Mouse (Mus musculus): ENCODE measurements at regions not wholly inside any gene's neighbourhood (a gene's known extent, or its start where the extent isn't known, plus 50 kb on each side); places are given as distances from the start of the nearest gene placed in this dataset.

DNA sequence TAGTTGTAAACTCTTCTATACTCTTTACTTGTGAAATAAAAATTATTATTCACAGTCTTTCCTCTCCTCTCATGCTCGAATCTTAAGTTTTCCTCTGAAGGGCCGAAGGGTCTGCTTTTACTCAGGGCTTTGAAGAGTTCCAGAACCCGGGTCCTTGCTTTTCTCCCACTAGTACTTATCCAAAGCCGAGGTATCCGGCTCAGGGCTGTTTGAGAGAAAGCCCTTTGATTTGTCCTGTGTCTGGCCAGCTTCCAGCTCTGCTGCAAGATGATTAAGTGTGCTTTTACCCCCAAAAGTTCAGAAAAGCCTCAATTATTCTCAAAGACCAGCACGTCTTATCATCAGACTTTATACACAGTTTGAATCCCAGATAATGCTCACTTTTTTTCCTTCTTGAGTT is 88.7 kb upstream of the Tcf21 start:
- Histone ChIP-seq H3K4me3 (no peak overlapping the region), H3K9ac (no peak overlapping the region), H3K36me3 (no peaks in the 10 kb centered on the region), H3K9me3 (no peaks in the 10 kb centered on the region), H3K27ac (no peak overlapping the region), H3K4me1 (no peaks in the 10 kb centered on the region), H3K4me2 (replicated peaks) (no peak overlapping the region), H3K27me3 (replicated peaks) (no peaks in the 10 kb centered on the region)
- WGBS: 85% methylated on average over 6 of the region's 6 CpGs
- ATAC-seq (ENCODE audit: low FRiP score, low read depth): no peak

GRCm38 (mm10) chr10:22905281-22905680 is 85.3 kb upstream of the Tcf21 start:
- WGBS: 89% methylated on average over 2 of the region's 2 CpGs
- no peak overlapping the region for H3K9ac ChIP-seq
- no peak overlapping the region for H3K4me3 ChIP-seq
- H3K27ac ChIP-seq: no peak overlapping the region
- no peaks in the 10 kb centered on the region for H3K27me3 ChIP-seq (replicated peaks)
- no peaks in the 10 kb centered on the region for H3K36me3 ChIP-seq
- H3K4me1 ChIP-seq: no peaks in the 10 kb centered on the region
- no peaks in the 10 kb centered on the region for H3K9me3 ChIP-seq
- ATAC-seq (ENCODE audit: low FRiP score, low read depth): no peak
- H3K4me2 ChIP-seq (replicated peaks): no peak overlapping the region

DNA sequence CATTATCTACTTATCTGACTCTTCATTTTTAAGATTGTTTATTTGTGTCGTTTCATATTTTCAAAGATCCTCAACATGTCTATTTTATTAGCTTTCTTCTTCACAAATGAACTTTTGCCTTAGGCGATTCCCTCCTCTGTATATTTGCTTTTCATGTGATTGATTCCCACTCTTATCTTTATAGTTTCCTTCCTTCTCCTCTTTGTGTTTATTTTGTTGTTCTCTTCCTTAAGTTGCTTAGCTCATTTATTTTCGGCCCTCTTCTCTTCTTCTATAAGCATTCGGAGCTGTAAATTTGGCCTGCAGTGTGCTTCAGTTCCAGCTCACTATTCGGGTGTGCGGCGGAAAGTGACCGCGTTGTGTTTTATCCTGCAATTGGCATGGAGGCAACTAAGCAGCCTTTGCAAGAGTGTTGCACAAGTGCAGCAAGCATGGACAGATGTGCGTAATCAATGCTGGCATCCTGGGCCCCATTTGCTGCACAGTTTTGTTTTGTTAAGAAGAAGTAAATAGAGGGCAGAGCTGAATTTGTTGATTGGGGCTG is 73.5 kb upstream of the Tcf21 start:
- H3K4me2 ChIP-seq (replicated peaks): no peak overlapping the region
- 82% methylated on average over 10 of the region's 10 CpGs for WGBS
- no peak overlapping the region for H3K4me3 ChIP-seq
- no peak for ATAC-seq (ENCODE audit: low FRiP score, low read depth)
- no peaks in the 10 kb centered on the region for H3K27me3 ChIP-seq (replicated peaks)
- no peaks in the 10 kb centered on the region for H3K36me3 ChIP-seq
- H3K9me3 ChIP-seq: no peaks in the 10 kb centered on the region
- H3K4me1 ChIP-seq: no peaks in the 10 kb centered on the region
- no peak overlapping the region for H3K27ac ChIP-seq
- H3K9ac ChIP-seq: no peak overlapping the region

DNA sequence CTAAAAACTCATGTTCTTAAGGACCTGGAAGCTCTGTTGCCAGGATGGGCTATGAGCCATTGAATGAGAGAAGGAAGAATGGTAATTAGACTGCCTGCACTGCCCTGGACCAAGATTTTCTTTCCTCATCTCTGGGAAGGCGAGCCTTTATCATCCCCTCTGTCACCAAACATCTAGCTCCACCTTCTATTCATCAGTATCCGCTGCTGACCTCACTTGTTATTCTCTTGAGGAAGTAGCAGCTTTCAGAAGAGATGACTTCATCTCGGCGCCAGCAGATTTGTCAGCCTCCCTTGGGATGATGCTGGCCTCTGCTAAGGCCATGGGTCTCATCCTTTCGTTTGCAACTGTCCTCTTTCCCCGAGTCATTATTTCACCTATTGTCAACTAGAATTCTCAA is 67.5 kb upstream of the Tcf21 start:
- Histone ChIP-seq H3K4me1 (no peaks in the 10 kb centered on the region), H3K27me3 (replicated peaks) (no peaks in the 10 kb centered on the region), H3K4me2 (replicated peaks) (no peak overlapping the region), H3K27ac (no peak overlapping the region), H3K4me3 (no peak overlapping the region), H3K36me3 (no peaks in the 10 kb centered on the region), H3K9ac (no peak overlapping the region), H3K9me3 (no peaks in the 10 kb centered on the region)
- 78% methylated on average over 6 of the region's 6 CpGs for WGBS
- ATAC-seq (ENCODE audit: low FRiP score, low read depth): no peak

- no peak for ATAC-seq (ENCODE audit: low FRiP score, low read depth)
- H3K9ac ChIP-seq: no peak overlapping the region
- H3K4me2 ChIP-seq (replicated peaks): no peak overlapping the region
- no peaks in the 10 kb centered on the region for H3K9me3 ChIP-seq
- H3K27ac ChIP-seq: no peak overlapping the region
- H3K36me3 ChIP-seq: no peaks in the 10 kb centered on the region
- H3K4me1 ChIP-seq: no peaks in the 10 kb centered on the region
- no peaks in the 10 kb centered on the region for H3K27me3 ChIP-seq (replicated peaks)
- WGBS: 32% methylated on average over 4 of the region's 4 CpGs
- no peak overlapping the region for H3K4me3 ChIP-seq
Observed at GRCm38 (mm10) chr10:22879714-22880113, 59.7 kb upstream of the Tcf21 start.

GRCm38 (mm10) chr10:22877536-22878130 is 57.7 kb upstream of the Tcf21 start:
- no peaks in the 10 kb centered on the region for H3K4me1 ChIP-seq
- H3K9ac ChIP-seq: no peak overlapping the region
- H3K4me3 ChIP-seq: no peak overlapping the region
- ATAC-seq (ENCODE audit: low FRiP score, low read depth): no peak
- no peaks in the 10 kb centered on the region for H3K36me3 ChIP-seq
- no peaks in the 10 kb centered on the region for H3K27me3 ChIP-seq (replicated peaks)
- H3K27ac ChIP-seq: no peak overlapping the region
- no peak overlapping the region for H3K4me2 ChIP-seq (replicated peaks)
- WGBS: 85% methylated on average over 5 of the region's 5 CpGs
- H3K9me3 ChIP-seq: no peaks in the 10 kb centered on the region

DNA sequence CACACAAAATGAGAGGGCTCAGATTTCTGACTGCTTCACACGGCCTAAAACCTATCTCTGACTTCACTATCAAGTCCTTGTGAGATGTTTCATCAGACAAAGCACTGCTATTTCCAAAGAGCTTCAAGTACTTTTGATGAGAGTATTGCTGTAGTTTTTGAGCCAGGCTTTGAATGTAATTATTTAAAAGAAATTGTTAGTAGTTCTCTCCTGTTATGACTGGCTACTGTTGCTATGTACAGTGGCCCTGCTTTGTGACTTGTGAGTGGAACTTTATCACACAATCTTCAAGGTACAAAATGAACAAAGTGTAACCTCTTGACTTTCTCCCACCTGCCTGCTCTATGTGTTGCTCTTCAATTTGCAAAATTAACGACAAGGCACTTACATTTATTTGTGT is 57.1 kb upstream of the Tcf21 start:
- H3K4me1 ChIP-seq: no peaks in the 10 kb centered on the region
- WGBS: 73% methylated on average over 2 of the region's 2 CpGs
- H3K4me3 ChIP-seq: no peak overlapping the region
- H3K9ac ChIP-seq: no peak overlapping the region
- H3K27ac ChIP-seq: no peak overlapping the region
- no peaks in the 10 kb centered on the region for H3K36me3 ChIP-seq
- no peaks in the 10 kb centered on the region for H3K9me3 ChIP-seq
- no peak overlapping the region for H3K4me2 ChIP-seq (replicated peaks)
- no peak for ATAC-seq (ENCODE audit: low FRiP score, low read depth)
- H3K27me3 ChIP-seq (replicated peaks): no peaks in the 10 kb centered on the region

GRCm38 (mm10) chr10:22875675-22876074 is 55.7 kb upstream of the Tcf21 start:
- Histone ChIP-seq H3K4me2 (replicated peaks) (no peak overlapping the region), H3K9me3 (no peaks in the 10 kb centered on the region), H3K36me3 (no peaks in the 10 kb centered on the region), H3K27ac (no peak overlapping the region), H3K4me3 (no peak overlapping the region), H3K4me1 (no peaks in the 10 kb centered on the region), H3K27me3 (replicated peaks) (no peaks in the 10 kb centered on the region), H3K9ac (no peak overlapping the region)
- WGBS: 84% methylated on average over 5 of the region's 5 CpGs
- ATAC-seq (ENCODE audit: low FRiP score, low read depth): no peak

- 86% methylated on average over 4 of the region's 4 CpGs for WGBS
- no peak for ATAC-seq (ENCODE audit: low FRiP score, low read depth)
- H3K4me1 ChIP-seq: no peaks in the 10 kb centered on the region
Observed at GRCm38 (mm10) chr10:22875181-22875580, 55.2 kb upstream of the Tcf21 start.

More at GRCm38 (mm10) chr10:22875181-22875580, 55.2 kb upstream of the Tcf21 start:
- H3K36me3 ChIP-seq: no peaks in the 10 kb centered on the region
- H3K4me3 ChIP-seq: no peak overlapping the region
- no peak overlapping the region for H3K9ac ChIP-seq
- H3K27ac ChIP-seq: no peak overlapping the region
- no peaks in the 10 kb centered on the region for H3K9me3 ChIP-seq
- H3K27me3 ChIP-seq (replicated peaks): no peaks in the 10 kb centered on the region
- H3K4me2 ChIP-seq (replicated peaks): no peak overlapping the region
